Mouse (Mus musculus) C2C12 (cell line): Measurements from ENCODE around the gene Rgs9.
"Not testable (repeated sequence)": the region's sequence is repeated elsewhere in the genome, so short reads cannot be mapped to it uniquely, and the experiment has no call there.

Experiments used
- CTCF ChIP-seq: IDR thresholded peaks from one replicate; pipeline ENCODE4 v1.5.1; 2011; ENCODE audit not compliant: control insufficient read depth, insufficient read depth, insufficient read length
- MAX ChIP-seq: IDR thresholded peaks from one replicate; pipeline ENCODE4 v1.6.1; 2011; ENCODE audit warnings: mild to moderate bottlenecking, control low read depth

DNA sequence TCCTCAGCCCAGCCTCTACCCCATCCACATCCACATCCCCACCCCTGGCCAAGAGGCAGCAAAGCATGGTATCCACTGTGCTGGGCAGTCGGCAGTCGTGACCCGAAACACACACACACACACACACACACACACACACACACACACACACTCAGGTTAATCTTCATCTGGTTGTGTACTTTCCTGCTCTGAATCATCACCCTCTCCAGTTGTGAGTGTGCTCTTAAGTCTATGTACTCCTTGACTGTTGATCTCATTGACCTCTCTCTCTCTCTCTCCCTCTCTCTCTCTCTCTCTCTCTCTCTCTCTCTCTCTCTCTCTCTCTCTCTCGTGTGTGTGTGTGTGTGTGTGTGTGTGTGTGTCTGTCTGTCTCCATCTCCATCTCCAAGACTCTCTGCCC is 44.7 kb upstream of the Rgs9 start:
- not testable (repeated sequence) for TF ChIP-seq CTCF, MAX
